Mouse (Mus musculus): Measurements from ENCODE around the gene Padi6. TPM values are rescaled to one million over a fixed set of nuclear protein-coding genes. Genes with fewer than 3 reads are reported as not detected.

Padi6 gene
- polyA plus RNA-seq, 1 experiment, result not detected

- Histone ChIP-seq H3K36me3 (ENCODE audit: control insufficient read depth) (no peaks in the 10 kb centered on the region), H3K9me3 (ENCODE audit: control insufficient read depth, low read length) (peaks cover 2% of the 10 kb centered on the region; the same call in 1 of the 2 replicates), H3K4me1 (ENCODE audit: control insufficient read depth) (peaks cover 3% of the 10 kb centered on the region), H3K4me3 (replicated peaks) (no peak overlapping the region), H3K27me3 (ENCODE audit: control insufficient read depth) (no peaks in the 10 kb centered on the region)
- TF ChIP-seq GATA1 (IDR thresholded peaks at IDR 0.05; ENCODE audit: low read length), result no peak
- no peak for TF ChIP-seq TAL1 (IDR thresholded peaks at IDR 0.05; ENCODE audit: low read length)
These were observed 20.7 kb upstream of the Padi6 start for GRCm38 (mm10) chr4:140763158-140763557.

- Histone ChIP-seq H3K4me1 (ENCODE audit: control insufficient read depth) (peaks cover 5% of the 10 kb centered on the region), H3K9me3 (ENCODE audit: control insufficient read depth, low read length) (peaks cover 1% of the 10 kb centered on the region; the same call in 1 of the 2 replicates), H3K4me3 (replicated peaks) (no peak overlapping the region), H3K36me3 (ENCODE audit: control insufficient read depth) (no peaks in the 10 kb centered on the region; the same call in 1 of the 2 replicates), H3K27me3 (ENCODE audit: control insufficient read depth) (no peaks in the 10 kb centered on the region)
- no peak for TF ChIP-seq GATA1 (IDR thresholded peaks at IDR 0.05; ENCODE audit: low read length)
- TF ChIP-seq TAL1 (IDR thresholded peaks at IDR 0.05; ENCODE audit: low read length), result no peak
These were observed 19.2 kb upstream of the Padi6 start for GRCm38 (mm10) chr4:140761601-140762000.

DNA sequence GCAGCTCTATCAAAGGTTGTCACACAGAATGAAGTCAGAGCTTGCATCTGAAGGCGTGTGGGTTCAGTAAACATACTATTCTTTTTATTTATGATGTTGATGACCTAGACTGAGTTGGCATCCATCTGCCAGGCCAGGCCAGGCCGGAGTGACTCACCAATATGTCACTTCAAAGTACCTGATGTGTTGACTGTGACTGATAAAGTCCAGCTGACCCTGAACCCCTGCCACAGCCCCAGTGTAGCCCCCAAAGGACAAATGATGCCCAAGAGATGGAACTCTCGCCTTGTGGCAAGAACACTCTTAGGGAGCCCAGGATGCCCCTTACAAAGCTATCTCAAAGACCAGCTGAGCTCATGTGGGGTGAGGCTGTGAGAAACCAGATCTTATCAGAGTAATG is 13.4 kb upstream of the Padi6 start:
- Histone ChIP-seq H3K9me3 (ENCODE audit: control insufficient read depth, low read length) (no peaks in the 10 kb centered on the region), H3K4me1 (ENCODE audit: control insufficient read depth) (peaks cover 10% of the 10 kb centered on the region), H3K36me3 (ENCODE audit: control insufficient read depth) (no peaks in the 10 kb centered on the region; the same call in 1 of the 2 replicates), H3K27me3 (ENCODE audit: control insufficient read depth) (no peaks in the 10 kb centered on the region), H3K4me3 (replicated peaks) (no peak overlapping the region)
- TF ChIP-seq GATA1 (IDR thresholded peaks at IDR 0.05; ENCODE audit: low read length) (no peak), TAL1 (IDR thresholded peaks at IDR 0.05; ENCODE audit: low read length) (no peak)

DNA sequence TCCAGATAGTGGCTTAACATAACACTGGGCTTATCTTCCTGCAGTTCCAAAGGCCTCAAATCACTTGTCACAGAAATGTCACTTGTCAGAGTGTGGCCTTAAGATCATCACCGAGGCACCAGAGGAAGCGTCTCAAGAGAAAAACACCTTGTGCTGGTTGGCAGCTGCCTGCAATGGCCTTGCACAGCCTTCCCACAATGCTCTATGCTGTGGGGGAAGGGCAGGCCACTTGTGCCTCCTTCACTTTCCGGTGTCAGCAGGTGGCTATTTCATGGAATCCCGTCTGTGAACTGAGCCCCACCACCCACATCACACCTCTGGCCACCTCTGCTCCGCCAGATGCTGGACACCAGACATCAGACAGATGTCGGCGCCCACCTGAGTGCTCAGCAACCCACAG is 10.9 kb upstream of the Padi6 start:
- no peaks in the 10 kb centered on the region for H3K9me3 ChIP-seq (ENCODE audit: control insufficient read depth, low read length)
- H3K36me3 ChIP-seq (ENCODE audit: control insufficient read depth), result no peaks in the 10 kb centered on the region; the same call in 1 of the 2 replicates
- TF ChIP-seq TAL1 (IDR thresholded peaks at IDR 0.05; ENCODE audit: low read length) (no peak), GATA1 (IDR thresholded peaks at IDR 0.05; ENCODE audit: low read length) (no peak)
- H3K4me3 ChIP-seq (replicated peaks), result no peak overlapping the region
- H3K4me1 ChIP-seq (ENCODE audit: control insufficient read depth), result peaks cover 13% of the 10 kb centered on the region
- no peaks in the 10 kb centered on the region for H3K27me3 ChIP-seq (ENCODE audit: control insufficient read depth)

DNA sequence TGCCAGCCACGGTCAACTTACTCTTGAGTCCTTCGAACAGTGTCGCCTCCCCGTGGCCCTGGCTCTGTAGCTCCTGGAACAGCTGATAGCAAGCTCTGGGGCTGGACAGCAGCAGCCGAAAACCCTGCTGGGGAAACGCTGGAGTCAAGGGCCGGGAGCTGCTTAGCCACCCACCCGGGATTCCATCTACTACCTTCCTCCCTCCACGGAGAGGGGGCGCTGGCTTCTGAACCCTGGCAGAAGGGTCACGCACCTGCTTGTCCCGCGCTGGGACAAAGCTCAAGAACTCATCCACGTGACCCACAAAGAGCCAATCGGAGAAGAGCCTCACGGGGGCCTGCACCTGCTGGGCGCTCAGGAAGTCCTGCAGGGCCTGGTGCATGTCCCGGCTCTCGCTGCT is 7.9 kb upstream of the Padi6 start:
- H3K4me3 ChIP-seq (replicated peaks), result peak overlapping the region; percentile 12
- H3K36me3 ChIP-seq (ENCODE audit: control insufficient read depth), result no peaks in the 10 kb centered on the region
- no peaks in the 10 kb centered on the region for H3K27me3 ChIP-seq (ENCODE audit: control insufficient read depth)
- no peaks in the 10 kb centered on the region for H3K9me3 ChIP-seq (ENCODE audit: control insufficient read depth, low read length)
- peaks cover 8% of the 10 kb centered on the region for H3K4me1 ChIP-seq (ENCODE audit: control insufficient read depth)
- no peak for TF ChIP-seq TAL1 (IDR thresholded peaks at IDR 0.05; ENCODE audit: low read length)
- no peak for TF ChIP-seq GATA1 (IDR thresholded peaks at IDR 0.05; ENCODE audit: low read length)

- Histone ChIP-seq H3K36me3 (ENCODE audit: control insufficient read depth) (no peaks in the 10 kb centered on the region), H3K9me3 (ENCODE audit: control insufficient read depth, low read length) (no peaks in the 10 kb centered on the region)
- no peak for TF ChIP-seq TAL1 (IDR thresholded peaks at IDR 0.05; ENCODE audit: low read length)
- no peak for TF ChIP-seq GATA1 (IDR thresholded peaks at IDR 0.05; ENCODE audit: low read length)
These were observed 5.5 kb upstream of the Padi6 start for GRCm38 (mm10) chr4:140747978-140748377.

DNA sequence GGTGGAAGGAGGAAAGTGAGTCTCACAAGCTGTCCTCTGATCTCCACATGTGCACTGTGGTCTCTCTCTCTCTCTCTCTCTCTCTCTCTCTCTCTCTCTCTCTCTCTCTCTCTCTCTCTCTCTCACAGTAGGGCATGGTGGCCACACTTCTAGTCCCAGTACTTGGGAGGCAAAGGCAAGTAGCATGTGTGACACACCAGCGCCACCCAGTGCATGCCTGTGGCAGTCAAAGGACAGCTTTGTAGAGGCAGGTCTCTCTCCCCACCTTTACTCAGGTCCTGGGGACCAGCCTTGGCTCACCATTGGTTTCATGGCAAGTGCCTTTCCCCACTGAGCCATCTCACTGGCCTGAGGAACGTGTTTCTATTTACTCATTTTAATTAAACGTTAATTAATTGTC is 2.2 kb upstream of the Padi6 start:
- Histone ChIP-seq H3K36me3 (ENCODE audit: control insufficient read depth) (no peaks in the 10 kb centered on the region), H3K4me3 (replicated peaks) (no peak overlapping the region), H3K27me3 (ENCODE audit: control insufficient read depth) (peaks cover 7% of the 10 kb centered on the region), H3K9me3 (ENCODE audit: control insufficient read depth, low read length) (no peaks in the 10 kb centered on the region), H3K4me1 (ENCODE audit: control insufficient read depth) (no peaks in the 10 kb centered on the region)
- TF ChIP-seq TAL1 (IDR thresholded peaks at IDR 0.05; ENCODE audit: low read length) (no peak), GATA1 (IDR thresholded peaks at IDR 0.05; ENCODE audit: low read length) (no peak)

More at GRCm38 (mm10) chr4:140747978-140748377, 5.5 kb upstream of the Padi6 start:
- peaks cover 6% of the 10 kb centered on the region for H3K4me1 ChIP-seq (ENCODE audit: control insufficient read depth)
- H3K4me3 ChIP-seq (replicated peaks), result no peak overlapping the region
- H3K27me3 ChIP-seq (ENCODE audit: control insufficient read depth), result 0 out of 2 replicates have a peak, but pooled peaks cover 5% of the 10 kb centered on the region

DNA sequence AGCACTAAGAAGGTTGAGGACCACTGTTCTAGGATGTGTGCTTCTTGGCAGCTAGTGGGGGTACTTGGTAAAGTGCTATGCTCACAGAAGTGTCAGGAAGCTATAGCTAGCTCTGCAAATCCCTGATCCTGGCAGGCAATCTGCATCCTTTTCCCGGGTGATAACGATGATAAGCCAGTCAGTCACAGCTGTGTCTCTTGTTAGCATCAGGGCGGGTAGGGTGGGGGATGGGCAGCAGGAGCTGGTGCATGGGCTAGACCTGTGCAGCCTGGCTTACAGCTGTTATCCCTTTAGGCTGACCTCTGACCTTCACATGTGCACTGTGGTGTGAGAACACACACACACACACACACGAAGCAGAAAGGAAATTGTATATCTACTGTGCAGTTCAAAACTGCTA is 643 bp upstream of the Padi6 start:
- Histone ChIP-seq H3K9me3 (ENCODE audit: control insufficient read depth, low read length) (no peaks in the 10 kb centered on the region), H3K4me1 (ENCODE audit: control insufficient read depth) (no peaks in the 10 kb centered on the region), H3K4me3 (replicated peaks) (no peak overlapping the region), H3K27me3 (ENCODE audit: control insufficient read depth) (peaks cover 7% of the 10 kb centered on the region), H3K36me3 (ENCODE audit: control insufficient read depth) (no peaks in the 10 kb centered on the region)
- TF ChIP-seq TAL1 (IDR thresholded peaks at IDR 0.05; ENCODE audit: low read length) (no peak), GATA1 (IDR thresholded peaks at IDR 0.05; ENCODE audit: low read length) (no peak)

GRCm38 (mm10) chr4:140741401-140741800 is 1.0 kb downstream of the Padi6 start:
- Histone ChIP-seq H3K27me3 (ENCODE audit: control insufficient read depth) (peaks cover 7% of the 10 kb centered on the region), H3K4me3 (replicated peaks) (no peak overlapping the region), H3K36me3 (ENCODE audit: control insufficient read depth) (no peaks in the 10 kb centered on the region), H3K9me3 (ENCODE audit: control insufficient read depth, low read length) (no peaks in the 10 kb centered on the region), H3K4me1 (ENCODE audit: control insufficient read depth) (peaks cover 4% of the 10 kb centered on the region; the same call in 1 of the 2 replicates)
- no peak for TF ChIP-seq TAL1 (IDR thresholded peaks at IDR 0.05; ENCODE audit: low read length)
- TF ChIP-seq GATA1 (IDR thresholded peaks at IDR 0.05; ENCODE audit: low read length), result no peak

GRCm38 (mm10) chr4:140740655-140741054 is 1.8 kb downstream of the Padi6 start:
- H3K36me3 ChIP-seq (ENCODE audit: control insufficient read depth), result no peaks in the 10 kb centered on the region
- TF ChIP-seq GATA1 (IDR thresholded peaks at IDR 0.05; ENCODE audit: low read length) (no peak), TAL1 (IDR thresholded peaks at IDR 0.05; ENCODE audit: low read length) (no peak)
- no peak overlapping the region for H3K4me3 ChIP-seq (replicated peaks)

More at GRCm38 (mm10) chr4:140740655-140741054, 1.8 kb downstream of the Padi6 start:
- H3K4me1 ChIP-seq (ENCODE audit: control insufficient read depth), result peaks cover 4% of the 10 kb centered on the region; the same call in 1 of the 2 replicates
- H3K9me3 ChIP-seq (ENCODE audit: control insufficient read depth, low read length), result no peaks in the 10 kb centered on the region
- H3K27me3 ChIP-seq (ENCODE audit: control insufficient read depth), result peaks cover 7% of the 10 kb centered on the region

Measured in erythroblast, embryonic 14.5 days (primary cell).